ENCODE assay signal across 27 mouse cellular contexts in genomic region chr9:55911481-55911880, GRCm38 (mm10).
"Had no signal": no experiment of that assay in that cellular context is flagged by ENCODE, and none has a peak within 500 bp of the region (broad histone marks: within the 10 kb centered on the region; RNA-seq: fewer than 3 reads in every experiment).

No protein-coding gene starts in this region.

- H3K9ac ChIP-seq: embryonic facial prominence, embryonic 12.5 days; embryonic facial prominence, embryonic 13.5 days; embryonic facial prominence, embryonic 15.5 days; forebrain, embryonic 12.5 days; forebrain, embryonic 15.5 days; forebrain, postnatal 0 days had no signal

- DNase-seq: cerebellum, adult 2 months; cerebellum, adult 8-10 months; cerebellum, adult 9-10 months; cerebellum, adult 9-11 months; cerebellum, postnatal 10 days; cerebellum, postnatal 14 days; cerebellum, postnatal 25 days; cerebellum, postnatal 36 days; embryo, embryonic 11 days; forebrain, postnatal 0 days; gastrocnemius, adult 2 months; gastrocnemius, postnatal 10 days; gastrocnemius, postnatal 14 days; gastrocnemius, postnatal 25 days; gastrocnemius, postnatal 36 days; heart, adult 11 months; heart, adult 18-20 months; heart, adult 2 months had no signal

- H3K27me3 ChIP-seq: embryonic facial prominence, embryonic 12.5 days; embryonic facial prominence, embryonic 13.5 days; embryonic facial prominence, embryonic 15.5 days; forebrain, embryonic 12.5 days; forebrain, embryonic 15.5 days had no signal

- H3K4me3 ChIP-seq: embryonic facial prominence, embryonic 10.5 days; embryonic facial prominence, embryonic 12.5 days; embryonic facial prominence, embryonic 13.5 days; embryonic facial prominence, embryonic 15.5 days; erythroblast, embryonic 14.5 days; forebrain, embryonic 10.5 days; forebrain, embryonic 12.5 days; forebrain, embryonic 15.5 days; gastrocnemius, adult 2 months; heart, adult 2 months had no signal

- H3K27ac ChIP-seq: embryonic facial prominence, embryonic 10.5 days; embryonic facial prominence, embryonic 12.5 days; embryonic facial prominence, embryonic 13.5 days; embryonic facial prominence, embryonic 15.5 days; forebrain, embryonic 10.5 days; forebrain, embryonic 12.5 days; forebrain, embryonic 15.5 days; gastrocnemius, adult 2 months; heart, adult 2 months had no signal

- H3K9me3 ChIP-seq: embryonic facial prominence, embryonic 10.5 days; embryonic facial prominence, embryonic 12.5 days; embryonic facial prominence, embryonic 13.5 days; embryonic facial prominence, embryonic 15.5 days; forebrain, embryonic 10.5 days; forebrain, embryonic 12.5 days; forebrain, embryonic 15.5 days had no signal

- H3K4me2 ChIP-seq: embryonic facial prominence, embryonic 12.5 days; embryonic facial prominence, embryonic 13.5 days; embryonic facial prominence, embryonic 15.5 days; forebrain, embryonic 12.5 days; forebrain, embryonic 15.5 days had no signal

- ATAC-seq: forebrain, embryonic 15.5 days; forebrain, embryonic 16.5 days; forebrain, postnatal 0 days had no signal

- H3K4me1 ChIP-seq: embryonic facial prominence, embryonic 10.5 days; embryonic facial prominence, embryonic 12.5 days; embryonic facial prominence, embryonic 13.5 days; embryonic facial prominence, embryonic 15.5 days; forebrain, embryonic 12.5 days; forebrain, embryonic 15.5 days had no signal
